Mouse (Mus musculus) neural tube, embryonic 13.5 days (tissue): ENCODE measurements around the gene Nr4a2. TPM values are rescaled to one million over a fixed set of nuclear protein-coding genes. Genes with fewer than 3 reads are reported as not detected.

Source experiments
- ATAC-seq: fragments of 200-750 bp; cut with Nextera tagmentation; 2 replicates; pipeline ENCODE4 v1.8.0; 2017; ENCODE audit warnings: low read depth, mild to moderate bottlenecking, moderate TSS enrichment, moderate library complexity
- H3K27ac ChIP-seq: fragments of 300-500 bp; sonication (generic); replicated peaks from 2 replicates; pipeline ENCODE4 v1.5.1; 2015; ENCODE audit warnings: moderate library complexity, mild to moderate bottlenecking, inconsistent platforms
- H3K27me3 ChIP-seq: fragments of 300-500 bp; sonication (generic); 2 replicates; pipeline ENCODE4 v1.6.1; 2015; ENCODE audit warnings: mild to moderate bottlenecking, inconsistent platforms
- H3K36me3 ChIP-seq: fragments of 300-500 bp; sonication (generic); 2 replicates; pipeline ENCODE4 v1.6.1; 2015; ENCODE audit warnings: mild to moderate bottlenecking, inconsistent platforms
- H3K4me1 ChIP-seq: fragments of 300-500 bp; sonication (generic); replicated peaks from 2 replicates; pipeline ENCODE4 v1.6.1; 2015; ENCODE audit warnings: inconsistent platforms
- H3K4me2 ChIP-seq: fragments of 300-500 bp; sonication (generic); 2 replicates; pipeline ENCODE4 v1.6.1; 2015; ENCODE audit warnings: inconsistent platforms, mild to moderate bottlenecking, moderate library complexity
- H3K4me3 ChIP-seq: fragments of 300-500 bp; sonication (generic); 2 replicates; pipeline ENCODE4 v1.5.1; 2015; ENCODE audit warnings: mild to moderate bottlenecking, inconsistent platforms
- H3K9ac ChIP-seq: fragments of 300-500 bp; sonication (generic); 2 replicates; pipeline ENCODE4 v1.6.1; 2015; ENCODE audit warnings: moderate library complexity, mild to moderate bottlenecking, inconsistent platforms
- H3K9me3 ChIP-seq: fragments of 300-500 bp; sonication (generic); 2 replicates; pipeline ENCODE4 v1.6.1; 2016; ENCODE audit warnings: inconsistent platforms
- WGBS: fragments of 180-500 bp; shearing (Covaris S2); methylation state at CpG from one replicate; pipeline ENCODE4 v1.1.7; 2015; 5-methylcytosine and 5-hydroxymethylcytosine counted together
- polyA plus RNA-seq: library from polyadenylated mRNA; unstranded; fragments of >200 nt; fragmentation: Nextera tagmentation; extraction: Ambion mirVana; gene quantifications from 2 replicates; pipeline ENCODE4 v1.2.1, GENCODE M21; 2015

Gene Nr4a2
- polyA plus RNA-seq, 1 experiment from 2014 or later: 21.8 TPM

DNA sequence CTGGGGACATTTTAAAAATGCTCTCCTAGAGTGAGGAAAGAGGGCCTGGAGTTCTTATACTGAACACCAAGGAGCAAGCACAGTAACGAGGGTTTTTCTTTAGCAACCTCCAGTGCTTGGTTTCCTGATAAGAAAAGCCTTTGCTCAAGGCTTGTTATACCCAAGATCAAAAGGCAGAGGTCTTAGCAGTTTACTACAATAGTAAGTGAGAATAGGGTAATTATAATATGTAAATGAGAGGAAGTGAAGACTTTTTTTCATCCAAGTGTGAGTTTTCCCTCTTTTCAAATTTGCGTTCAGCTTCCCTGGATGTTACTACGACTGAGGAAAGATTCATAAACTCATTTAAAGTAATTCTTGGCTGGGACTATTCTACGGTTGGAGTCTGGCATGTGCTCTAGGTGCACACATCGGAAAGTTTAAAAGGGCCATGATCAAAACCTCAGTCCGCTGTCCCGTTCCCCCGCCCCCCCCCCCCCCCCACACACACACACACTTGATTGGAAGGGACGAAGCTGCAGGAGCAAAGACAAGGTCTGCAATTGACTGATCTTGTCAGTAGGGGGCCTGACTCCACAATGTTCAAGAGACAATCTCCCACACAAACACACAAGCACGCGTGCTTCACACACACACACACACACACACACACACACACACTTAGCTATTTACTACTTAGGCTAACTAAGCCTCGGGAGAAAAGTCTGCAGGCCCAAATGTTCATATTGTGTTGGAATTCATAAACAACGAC, 6.4 kb downstream of the Nr4a2 start:
- no peaks in the 10 kb centered on the region for H3K9me3 ChIP-seq
- peak overlapping the region; percentile 55 for H3K4me3 ChIP-seq
- peak overlapping the region; percentile 67 for H3K9ac ChIP-seq
- ATAC-seq: no peak
- H3K27ac ChIP-seq: peak overlapping the region; percentile 62; the same call in 1 of the 2 replicates
- 4% methylated on average over 13 of the region's 13 CpGs for WGBS
- peaks cover 41% of the 10 kb centered on the region for H3K4me1 ChIP-seq
- peaks cover 54% of the 10 kb centered on the region for H3K27me3 ChIP-seq
- no peaks in the 10 kb centered on the region for H3K36me3 ChIP-seq
- peak overlapping the region; percentile 98 for H3K4me2 ChIP-seq

DNA sequence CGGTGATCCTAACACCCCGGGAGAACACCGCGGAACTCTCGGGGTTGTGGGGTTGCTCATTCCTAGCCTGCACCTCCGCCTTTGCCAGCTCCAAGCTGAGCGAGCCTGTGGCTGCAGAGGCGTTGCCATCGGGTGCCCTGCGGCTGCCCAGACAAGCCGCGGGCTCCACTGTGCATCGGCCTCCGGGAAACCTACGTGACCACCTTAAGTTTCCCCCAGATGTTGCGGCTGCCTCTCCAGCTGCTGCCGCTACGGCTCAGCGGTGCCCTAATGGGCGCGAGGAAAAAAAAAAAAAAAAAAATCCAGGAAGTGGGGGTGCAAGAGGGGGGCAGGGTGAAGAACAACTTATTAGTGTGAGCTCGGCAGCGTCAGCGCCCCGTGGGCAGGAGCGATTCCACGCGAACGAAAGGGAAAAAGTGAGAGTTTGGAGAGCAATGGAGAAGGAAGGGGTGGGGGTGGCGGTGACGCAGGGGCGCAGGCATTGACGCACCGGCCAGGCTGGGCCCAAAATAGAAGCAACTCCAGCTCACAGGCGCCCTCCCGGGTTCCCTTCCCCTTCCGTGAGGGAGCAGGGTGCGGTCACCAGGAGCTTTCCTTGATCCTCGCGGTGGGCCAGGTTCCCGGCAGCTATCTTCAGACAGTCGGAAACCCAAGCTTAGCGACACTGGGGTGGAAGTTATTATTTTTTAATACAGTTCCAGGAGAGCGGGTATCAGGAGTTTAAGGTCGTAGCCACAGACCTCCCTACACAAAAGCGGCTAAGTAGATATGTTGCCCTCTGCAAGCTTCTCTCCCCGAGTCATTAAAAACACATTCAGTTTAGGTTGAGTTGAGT, 7.2 kb downstream of the Nr4a2 start:
- Histone ChIP-seq H3K27me3 (peaks cover 60% of the 10 kb centered on the region), H3K4me2 (peak overlapping the region; percentile 98), H3K4me1 (peaks cover 49% of the 10 kb centered on the region), H3K9me3 (no peaks in the 10 kb centered on the region), H3K27ac (peak overlapping the region; percentile 62), H3K9ac (peak overlapping the region; percentile 67), H3K36me3 (no peaks in the 10 kb centered on the region), H3K4me3 (peak overlapping the region; percentile 55)
- ATAC-seq: peak; percentile 10
- 0% methylated on average over 46 of the region's 47 CpGs for WGBS

DNA sequence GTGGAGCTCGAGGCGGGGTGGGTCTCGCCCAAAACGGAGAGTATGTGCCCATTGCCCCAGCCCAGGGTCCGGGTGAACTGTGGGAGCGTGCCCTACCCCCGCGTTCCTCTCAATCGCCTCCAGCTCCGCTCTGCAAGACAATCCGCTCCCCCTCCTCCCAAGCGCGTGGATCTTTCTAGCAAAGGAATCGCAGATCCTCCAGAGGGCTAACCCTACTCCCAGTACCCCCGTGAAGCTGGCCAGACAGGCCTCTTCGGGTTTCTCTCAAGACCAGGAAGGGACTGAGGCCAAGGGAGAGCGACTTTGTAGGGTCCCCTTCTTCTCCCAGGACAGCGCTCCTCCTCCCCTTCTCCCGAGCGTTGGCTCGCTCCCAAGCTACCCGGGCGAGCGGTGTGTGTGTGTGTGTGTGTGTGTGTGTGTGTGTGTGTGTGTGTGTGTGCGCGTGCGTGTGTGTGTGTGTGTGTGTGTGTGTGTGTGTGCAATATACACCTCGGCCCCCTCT, 7.9 kb downstream of the Nr4a2 start:
- H3K27me3 ChIP-seq: peaks cover 60% of the 10 kb centered on the region
- H3K4me2 ChIP-seq: peak overlapping the region; percentile 98
- H3K4me3 ChIP-seq: peak overlapping the region; percentile 55
- no peaks in the 10 kb centered on the region for H3K36me3 ChIP-seq
- peak overlapping the region; percentile 62; the same call in 1 of the 2 replicates for H3K27ac ChIP-seq
- peak overlapping the region; percentile 67 for H3K9ac ChIP-seq
- H3K4me1 ChIP-seq: peaks cover 55% of the 10 kb centered on the region
- 0% methylated on average over 21 of the region's 28 CpGs for WGBS
- no peaks in the 10 kb centered on the region for H3K9me3 ChIP-seq
- peak; percentile 19; the same call in 1 of the 2 replicates for ATAC-seq

DNA sequence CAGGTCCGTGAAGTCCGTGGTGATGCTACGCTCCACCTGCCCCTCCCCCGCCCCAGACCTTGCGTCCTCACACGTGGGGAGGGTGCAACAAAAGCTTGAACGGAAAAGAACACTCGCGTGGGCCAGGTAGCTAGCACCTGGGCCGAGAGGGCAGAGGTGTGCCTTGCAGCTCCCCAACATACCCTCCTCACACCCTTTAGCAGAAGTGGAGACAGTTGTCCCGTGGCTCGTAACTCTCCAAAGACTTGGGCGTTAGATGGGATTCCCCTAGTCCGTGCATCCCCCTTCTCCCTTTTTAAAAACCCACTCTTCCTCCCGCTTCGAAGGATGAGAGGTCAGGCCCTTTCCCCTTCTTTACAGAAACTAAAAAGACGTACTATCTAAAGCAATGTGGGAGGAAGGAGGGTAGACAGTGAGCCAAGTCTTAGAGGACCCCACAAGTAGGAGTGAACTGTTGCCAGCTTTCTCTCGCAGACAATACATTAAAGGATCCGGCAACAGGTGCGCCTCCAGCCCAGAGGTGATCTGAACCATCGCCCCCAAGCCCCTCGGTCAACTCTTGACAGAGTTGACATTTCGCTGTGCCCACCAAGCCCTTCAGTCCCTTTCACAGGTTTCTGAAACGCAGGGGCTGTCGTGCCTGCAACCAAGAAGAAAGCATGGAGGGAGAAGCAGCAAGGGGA, 8.5 kb downstream of the Nr4a2 start:
- H3K4me3 ChIP-seq: peak overlapping the region; percentile 55
- no peaks in the 10 kb centered on the region for H3K36me3 ChIP-seq
- H3K27ac ChIP-seq: no peak overlapping the region
- no peak; the same call in none of the 2 replicates for ATAC-seq
- peak overlapping the region; percentile 67 for H3K9ac ChIP-seq
- H3K4me2 ChIP-seq: peak overlapping the region; percentile 98
- H3K27me3 ChIP-seq: peaks cover 59% of the 10 kb centered on the region
- no peaks in the 10 kb centered on the region for H3K9me3 ChIP-seq
- under 1% methylated on average over 25 of the region's 25 CpGs for WGBS
- peaks cover 59% of the 10 kb centered on the region for H3K4me1 ChIP-seq

DNA sequence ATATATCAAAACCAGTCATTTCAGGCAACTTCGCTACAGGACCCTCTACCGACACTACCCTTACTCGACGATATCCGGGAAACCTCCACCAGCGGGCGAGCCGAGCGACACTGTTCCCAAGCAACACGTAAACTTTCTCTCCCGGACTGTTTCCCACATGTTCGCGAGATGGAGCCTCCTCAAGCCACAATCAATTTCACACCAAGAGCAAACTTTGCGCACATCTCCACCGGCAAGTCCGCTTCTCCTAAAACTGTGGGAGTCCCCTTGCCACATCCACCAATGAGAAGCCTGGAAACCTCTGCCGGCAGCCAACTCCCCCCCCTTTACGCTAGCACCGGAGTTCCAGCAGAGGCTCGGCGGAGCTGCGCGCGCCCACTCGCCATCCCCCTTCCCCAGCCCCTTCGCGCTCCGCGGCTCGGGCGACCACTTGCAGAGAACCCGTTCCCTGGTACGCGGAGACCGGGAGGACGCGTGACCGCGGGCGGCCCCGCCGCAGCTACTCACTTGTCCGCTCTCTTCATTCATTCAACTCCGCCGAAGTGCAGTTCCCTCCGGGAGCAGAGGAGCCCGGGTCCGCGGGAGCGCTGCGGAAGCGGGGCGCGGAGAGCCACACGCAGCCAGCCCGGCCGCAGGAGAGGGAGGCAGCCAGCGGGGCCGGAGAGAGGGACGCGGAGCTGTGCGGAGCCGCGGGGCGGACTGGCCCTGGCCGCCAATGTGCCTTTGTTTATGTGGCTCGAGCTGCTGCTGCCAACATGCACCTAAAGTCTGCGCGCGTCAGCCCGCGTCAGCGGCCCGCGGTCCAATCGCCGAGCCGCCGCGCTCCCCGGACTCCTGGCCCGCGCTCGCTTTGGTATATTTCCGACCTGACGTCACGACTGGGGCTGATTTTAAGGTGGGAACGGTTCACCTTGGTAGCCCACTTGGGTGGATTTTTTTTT, 9.3 kb downstream of the Nr4a2 start:
- peak overlapping the region; percentile 55 for H3K4me3 ChIP-seq
- peaks cover 68% of the 10 kb centered on the region for H3K27me3 ChIP-seq
- peak; percentile 71 for ATAC-seq
- peaks cover 67% of the 10 kb centered on the region for H3K4me1 ChIP-seq
- WGBS: under 1% methylated on average over 88 of the region's 88 CpGs
- H3K36me3 ChIP-seq: no peaks in the 10 kb centered on the region
- peak overlapping the region; percentile 57 for H3K9ac ChIP-seq
- H3K9me3 ChIP-seq: no peaks in the 10 kb centered on the region
- H3K27ac ChIP-seq: peak overlapping the region; percentile 35
- H3K4me2 ChIP-seq: peak overlapping the region; percentile 98

DNA sequence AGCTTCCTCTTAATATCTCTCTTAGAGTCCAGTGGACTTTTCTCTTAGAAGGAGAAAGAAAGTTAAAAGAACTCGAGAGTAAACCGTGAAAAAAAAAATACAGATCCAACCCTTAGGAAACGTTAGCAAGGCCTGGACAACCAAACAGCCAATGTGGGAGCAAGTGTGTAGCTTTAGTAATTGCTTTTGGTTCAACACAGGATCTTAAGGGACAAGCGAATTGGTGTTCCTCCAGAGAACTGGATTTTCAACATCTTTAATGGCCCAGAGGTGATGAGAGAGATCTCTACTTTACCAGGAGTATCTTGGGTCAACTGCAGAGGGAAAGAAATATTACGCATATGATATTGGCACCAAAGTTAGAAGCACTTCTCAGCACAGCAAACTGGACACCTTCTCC, 10.4 kb downstream of the Nr4a2 start:
- Histone ChIP-seq H3K9me3 (no peaks in the 10 kb centered on the region), H3K4me1 (peaks cover 73% of the 10 kb centered on the region), H3K27me3 (peaks cover 78% of the 10 kb centered on the region), H3K4me2 (peak overlapping the region; percentile 98), H3K36me3 (no peaks in the 10 kb centered on the region), H3K27ac (no peak overlapping the region), H3K9ac (0 out of 2 replicates have a peak overlapping the region, but pooled peaks have one; percentile 57), H3K4me3 (peak overlapping the region; percentile 55)
- WGBS: 14% methylated on average over 5 of the region's 5 CpGs
- no peak for ATAC-seq

DNA sequence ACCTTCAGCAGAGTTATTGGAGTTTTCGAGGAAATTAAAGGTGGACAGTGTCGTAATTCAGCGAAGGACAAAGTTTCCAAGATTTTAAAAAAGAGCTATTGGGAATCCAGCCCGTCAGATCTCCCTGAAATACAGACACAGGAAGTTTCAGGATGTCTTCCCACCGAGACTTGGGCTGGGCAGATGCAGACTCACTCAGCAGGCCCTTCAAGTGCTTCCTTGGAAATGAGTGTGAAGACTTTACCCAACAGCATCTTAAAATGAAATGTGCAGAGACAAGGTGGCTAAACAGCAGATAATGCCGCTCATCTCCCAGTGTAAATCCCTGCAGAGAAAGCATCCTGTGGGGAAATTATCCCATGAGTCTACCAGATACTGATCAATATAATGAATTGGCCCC, 10.9 kb downstream of the Nr4a2 start:
- Histone ChIP-seq H3K4me1 (peaks cover 73% of the 10 kb centered on the region), H3K9me3 (no peaks in the 10 kb centered on the region), H3K4me2 (peak overlapping the region; percentile 98; the same call in 1 of the 2 replicates), H3K27me3 (peaks cover 83% of the 10 kb centered on the region), H3K27ac (no peak overlapping the region), H3K4me3 (peak overlapping the region; percentile 55), H3K9ac (no peak overlapping the region), H3K36me3 (no peaks in the 10 kb centered on the region)
- ATAC-seq: no peak
- 10% methylated on average over 6 of the region's 6 CpGs for WGBS

DNA sequence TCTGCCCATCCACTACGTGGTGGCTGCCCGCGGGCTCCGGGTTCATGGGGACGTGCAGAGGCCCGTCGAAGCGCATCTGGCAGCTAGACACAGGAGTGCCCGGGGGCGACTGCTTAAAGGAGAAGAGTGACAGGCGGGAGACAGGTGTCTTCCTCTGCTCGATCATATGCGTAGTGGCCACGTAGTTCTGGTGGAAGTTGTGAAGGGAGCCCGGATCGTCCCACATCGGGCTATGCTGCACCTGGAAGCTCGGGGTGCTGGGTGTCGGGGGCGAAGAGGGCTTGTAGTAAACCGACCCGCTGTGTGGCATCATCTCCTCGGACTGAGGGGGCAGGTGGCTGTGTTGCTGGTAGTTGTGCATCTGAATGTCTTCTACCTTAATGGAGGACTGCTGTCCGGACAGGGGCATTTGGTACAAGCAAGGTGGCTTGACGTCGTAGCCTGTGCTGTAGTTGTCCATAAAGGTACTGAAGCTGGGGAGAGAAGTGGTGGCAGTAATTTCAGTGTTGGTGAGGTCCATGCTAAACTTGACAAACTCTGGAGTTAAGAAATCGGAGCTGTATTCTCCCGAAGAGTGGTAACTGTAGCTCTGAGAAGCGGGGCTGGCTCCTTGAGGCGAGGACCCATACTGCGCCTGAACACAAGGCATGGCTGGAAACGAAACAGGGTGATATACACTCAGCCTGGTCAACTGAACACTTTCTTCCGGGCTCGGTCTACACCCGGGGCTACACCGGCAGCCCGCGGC, 11.8 kb downstream of the Nr4a2 start:
- ATAC-seq: no peak
- H3K9ac ChIP-seq: peak overlapping the region; percentile 52
- peaks cover 64% of the 10 kb centered on the region for H3K4me1 ChIP-seq
- H3K27me3 ChIP-seq: peaks cover 84% of the 10 kb centered on the region
- H3K9me3 ChIP-seq: no peaks in the 10 kb centered on the region
- peak overlapping the region; percentile 43 for H3K27ac ChIP-seq
- WGBS: 1% methylated on average over 38 of the region's 38 CpGs
- peak overlapping the region; percentile 98 for H3K4me2 ChIP-seq
- H3K4me3 ChIP-seq: peak overlapping the region; percentile 55
- H3K36me3 ChIP-seq: no peaks in the 10 kb centered on the region

DNA sequence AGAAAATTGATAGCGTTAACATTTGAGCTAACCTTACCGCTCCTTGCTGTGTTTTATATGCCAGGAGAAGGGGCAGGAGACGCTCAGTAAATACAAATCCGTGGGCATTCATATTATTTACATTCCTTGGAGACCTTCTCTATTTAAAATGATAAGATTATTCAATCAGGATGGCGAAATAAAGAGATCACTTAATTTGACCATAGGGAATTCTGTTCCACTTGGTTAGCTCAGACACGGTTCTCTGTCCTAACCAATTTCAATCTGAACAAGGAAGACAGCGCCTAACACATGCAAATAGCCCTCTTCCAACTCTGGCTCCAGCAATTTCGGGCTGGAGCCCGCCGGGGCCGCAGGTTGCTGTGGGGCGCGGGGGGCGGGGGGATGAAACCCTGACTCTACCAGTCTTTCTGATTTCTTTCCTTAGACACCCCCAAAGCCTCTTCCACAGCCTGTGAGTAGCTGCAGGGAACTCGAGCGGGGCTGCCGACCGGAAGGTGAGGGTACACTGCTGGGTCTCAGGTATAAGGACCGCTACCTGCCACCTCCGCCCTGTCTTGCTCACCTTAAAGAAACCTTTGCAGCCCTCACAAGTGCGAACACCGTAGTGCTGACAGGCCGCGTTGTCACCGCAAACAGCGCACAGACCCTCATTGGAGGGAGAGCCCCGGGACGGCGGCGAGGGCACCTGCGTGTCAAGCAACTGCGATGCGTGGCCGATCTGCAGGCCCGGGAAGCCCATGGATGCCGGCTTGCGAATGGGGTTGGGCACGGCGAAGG, 12.6 kb downstream of the Nr4a2 start:
- Histone ChIP-seq H3K4me1 (peaks cover 57% of the 10 kb centered on the region), H3K4me2 (peak overlapping the region; percentile 98), H3K4me3 (peak overlapping the region; percentile 55), H3K27me3 (peaks cover 89% of the 10 kb centered on the region), H3K27ac (peak overlapping the region; percentile 43), H3K9ac (peak overlapping the region; percentile 52), H3K9me3 (no peaks in the 10 kb centered on the region), H3K36me3 (no peaks in the 10 kb centered on the region)
- 3% methylated on average over 39 of the region's 39 CpGs for WGBS
- no peak for ATAC-seq

DNA sequence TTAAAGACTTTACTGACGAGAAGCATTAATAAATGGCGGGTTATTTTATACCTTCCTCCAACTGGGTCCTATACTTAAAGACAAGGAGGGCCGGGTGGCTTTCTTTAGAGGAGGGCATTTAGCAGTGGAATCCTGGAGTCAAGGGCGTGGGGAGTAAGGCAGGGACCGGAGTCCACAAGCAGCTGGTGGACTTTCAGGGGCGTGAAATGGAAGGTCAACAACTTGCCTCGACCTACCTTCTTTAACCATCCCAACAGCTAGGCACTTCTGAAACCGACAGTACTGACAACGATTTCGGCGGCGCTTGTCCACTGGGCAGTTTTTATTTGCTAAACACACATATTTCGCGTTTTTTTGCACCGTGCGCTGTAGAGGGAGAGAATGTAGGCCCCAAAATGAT, 13.4 kb downstream of the Nr4a2 start:
- Histone ChIP-seq H3K9ac (peak overlapping the region; percentile 4; the same call in 1 of the 2 replicates), H3K4me2 (peak overlapping the region; percentile 98), H3K27ac (peak overlapping the region; percentile 15; the same call in 1 of the 2 replicates), H3K27me3 (peaks cover 92% of the 10 kb centered on the region), H3K9me3 (no peaks in the 10 kb centered on the region), H3K4me3 (peak overlapping the region; percentile 5; the same call in 1 of the 2 replicates), H3K4me1 (peaks cover 50% of the 10 kb centered on the region), H3K36me3 (no peaks in the 10 kb centered on the region)
- no peak for ATAC-seq
- 8% methylated on average over 16 of the region's 16 CpGs for WGBS
